Comparison of ENCODE assay signal across 12 mouse cellular contexts in genomic region chr1:80293307-80293706, GRCm38 (mm10).
"Had no signal": no experiment of that assay in that cellular context is flagged by ENCODE, and none has a peak within 500 bp of the region (broad histone marks: within the 10 kb centered on the region; RNA-seq: fewer than 3 reads in every experiment).

No protein-coding gene starts in this region.

- H3K36me3 ChIP-seq: limb, embryonic 12.5 days; lung, embryonic 15.5 days; midbrain, embryonic 15.5 days; neural tube, embryonic 12.5 days had no signal

- ATAC-seq: midbrain, embryonic 15.5 days had no signal

- H3K4me1 ChIP-seq: lung, embryonic 15.5 days; neural tube, embryonic 12.5 days had no signal

- H3K9ac ChIP-seq: limb, embryonic 12.5 days; lung, embryonic 15.5 days; midbrain, embryonic 15.5 days; neural tube, embryonic 12.5 days had no signal

- H3K4me3 ChIP-seq: limb, embryonic 12.5 days; lung, embryonic 15.5 days; midbrain, embryonic 15.5 days; neural tube, embryonic 12.5 days had no signal

- DNase-seq: kidney, adult 8-10 months; kidney, postnatal 25 days; layer of hippocampus, adult 9-11 months; lung, postnatal 14 days; thymus, adult 18-20 months; thymus, postnatal 14 days had no signal

- H3K9me3 ChIP-seq: limb, embryonic 12.5 days; lung, embryonic 15.5 days; midbrain, embryonic 15.5 days; neural tube, embryonic 12.5 days had no signal

- H3K27ac ChIP-seq: limb, embryonic 12.5 days; lung, embryonic 15.5 days; macrophage; midbrain, embryonic 15.5 days; neural tube, embryonic 12.5 days had no signal

- H3K27me3 ChIP-seq: limb, embryonic 12.5 days; lung, embryonic 15.5 days; midbrain, embryonic 15.5 days; neural tube, embryonic 12.5 days had no signal

- H3K4me2 ChIP-seq: limb, embryonic 12.5 days; lung, embryonic 15.5 days; midbrain, embryonic 11.5 days; midbrain, embryonic 15.5 days; neural tube, embryonic 12.5 days had no signal
